Mouse (Mus musculus) adrenal gland, postnatal 14 days (tissue): ENCODE measurements at regions not wholly inside any gene's neighbourhood (a gene's known extent, or its start where the extent isn't known, plus 50 kb on each side); places are given as distances from the start of the nearest gene placed in this dataset.

Experiments
- DNase-seq: peaks from one replicate; pipeline ENCODE4 v3.0.0; 2021; ENCODE audit warnings: mixed read lengths

GRCm38 (mm10) chr17:88256599-88257544 lies 183.6 kb upstream of the Foxn2 start:
- DNase-seq, result peak; percentile 76

- DNase-seq, result peak; percentile 53
These were observed 182.1 kb upstream of the Foxn2 start for GRCm38 (mm10) chr17:88258361-88258796.

GRCm38 (mm10) chr17:88260176-88260575 lies 180.3 kb upstream of the Foxn2 start:
- no peak for DNase-seq

GRCm38 (mm10) chr17:88260826-88261225 lies 179.7 kb upstream of the Foxn2 start:
- no peak for DNase-seq

- no peak for DNase-seq
These were observed 179.0 kb upstream of the Foxn2 start for GRCm38 (mm10) chr17:88261556-88261955.

- DNase-seq, result no peak
These were observed 178.0 kb upstream of the Foxn2 start for GRCm38 (mm10) chr17:88262326-88263187.

GRCm38 (mm10) chr17:88265291-88265690 lies 175.2 kb upstream of the Foxn2 start:
- DNase-seq, result no peak

GRCm38 (mm10) chr17:88268216-88268615 lies 172.3 kb upstream of the Foxn2 start:
- DNase-seq, result no peak

- DNase-seq, result no peak
These were observed 171.7 kb upstream of the Foxn2 start for GRCm38 (mm10) chr17:88268802-88269201.

- DNase-seq, result no peak
These were observed 169.6 kb upstream of the Foxn2 start for GRCm38 (mm10) chr17:88270896-88271295.

- peak; percentile 12 for DNase-seq
These were observed 168.3 kb upstream of the Foxn2 start for GRCm38 (mm10) chr17:88272161-88272560.

- DNase-seq, result no peak
These were observed 167.0 kb upstream of the Foxn2 start for GRCm38 (mm10) chr17:88273520-88273919.

- DNase-seq, result peak; percentile 76
These were observed 166.4 kb upstream of the Foxn2 start for GRCm38 (mm10) chr17:88274003-88274698.

GRCm38 (mm10) chr17:88274720-88275433 lies 165.6 kb upstream of the Foxn2 start:
- DNase-seq, result no peak

GRCm38 (mm10) chr17:88279656-88280055 lies 160.9 kb upstream of the Foxn2 start:
- DNase-seq, result no peak

GRCm38 (mm10) chr17:88282711-88283110 lies 157.8 kb upstream of the Foxn2 start:
- DNase-seq, result no peak

- no peak for DNase-seq
These were observed 156.0 kb upstream of the Foxn2 start for GRCm38 (mm10) chr17:88284477-88284876.

- DNase-seq, result no peak
These were observed 152.7 kb upstream of the Foxn2 start for GRCm38 (mm10) chr17:88287861-88288260.

GRCm38 (mm10) chr17:88297520-88297919 lies 143.0 kb upstream of the Foxn2 start:
- peak; percentile 61 for DNase-seq

GRCm38 (mm10) chr17:88303991-88304390 lies 136.5 kb upstream of the Foxn2 start:
- DNase-seq, result peak; percentile 63

- DNase-seq, result no peak
These were observed 135.3 kb upstream of the Foxn2 start for GRCm38 (mm10) chr17:88305165-88305564.

- DNase-seq, result no peak
These were observed 134.2 kb upstream of the Foxn2 start for GRCm38 (mm10) chr17:88306325-88306724.
